Mouse (Mus musculus) myocyte (in vitro differentiated cells): ENCODE results near the gene Ppfia3.

Experiments
- CEBPB ChIP-seq: IDR thresholded peaks from 2 replicates; pipeline ENCODE4 v1.6.1; 2011; ENCODE audit warnings: mild to moderate bottlenecking, moderate library complexity; ENCODE audit not compliant: poor library complexity, insufficient read depth, severe bottlenecking
- MYOG ChIP-seq, 3 experiments: IDR thresholded peaks; one replicate each; pipeline ENCODE4 v1.6.1; 2011; ENCODE audit warnings: control low read depth in 2 of 3, low read depth in 2 of 3, mild to moderate bottlenecking in 2 of 3; ENCODE audit not compliant: insufficient read length in 2 of 3, control insufficient read depth in 1 of 3, insufficient read depth in 1 of 3
- POLR2A ChIP-seq: IDR thresholded peaks from one replicate; pipeline ENCODE4 v1.6.1; 2011; ENCODE audit warnings: low read depth, mild to moderate bottlenecking, control low read depth, moderate library complexity; ENCODE audit not compliant: insufficient read length
- TCF12 ChIP-seq: IDR thresholded peaks from one replicate; pipeline ENCODE4 v1.6.1; 2011; ENCODE audit warnings: mild to moderate bottlenecking, control low read depth; ENCODE audit not compliant: poor library complexity, insufficient read depth, severe bottlenecking
- USF1 ChIP-seq: IDR thresholded peaks from one replicate; pipeline ENCODE4 v1.6.1; 2011; ENCODE audit warnings: low read depth, mild to moderate bottlenecking, control low read depth, moderate library complexity

GRCm38 (mm10) chr7:45304869-45305268, 62.0 kb downstream of the Ppfia3 start:
- TF ChIP-seq POLR2A, result no peak
- no peak for TF ChIP-seq CEBPB
- no peak for TF ChIP-seq MYOG (IDR thresholded peaks at IDR 0.05; ENCODE audit: control insufficient read depth in 1 of 3, insufficient read depth in 1 of 3, insufficient read length in 2 of 3, low read depth in 2 of 3)
- TF ChIP-seq USF1, result no peak
- no peak for TF ChIP-seq TCF12
